Mouse (Mus musculus) erythroblast, embryonic 14.5 days (primary cell): ENCODE results near the gene Ssu72.

Experiments
- GATA1 ChIP-seq: IDR thresholded peaks from 2 replicates; pipeline ENCODE4 v1.6.1; 2012; ENCODE audit warnings: low read length, inconsistent platforms, mixed read lengths
- TAL1 ChIP-seq: IDR thresholded peaks from 3 replicates; pipeline ENCODE4 v1.6.1; 2012; ENCODE audit warnings: low read length, inconsistent platforms, mixed read lengths

- TF ChIP-seq TAL1 (no peak), GATA1 (no peak)
These were observed 35.0 kb upstream of the Ssu72 start for GRCm38 (mm10) chr4:155669598-155670075.
